Mouse (Mus musculus) stomach, embryonic 16.5 days (tissue): ENCODE results near the gene Serpina3i. TPM values are rescaled to one million over a fixed set of nuclear protein-coding genes. Genes with fewer than 3 reads are reported as not detected.

Experiments
- ATAC-seq: fragments of 200-750 bp; cut with Nextera tagmentation; 2 replicates; pipeline ENCODE4 v1.8.0; 2017; ENCODE audit warnings: moderate number of reproducible peaks, moderate TSS enrichment; ENCODE audit not compliant: insufficient read depth, low FRiP score
- H3K27ac ChIP-seq: fragments of 300-500 bp; sonication (generic); 2 replicates; pipeline ENCODE4 v1.5.1; 2014; ENCODE audit warnings: low read length
- H3K27me3 ChIP-seq: fragments of 300-500 bp; sonication (generic); 2 replicates; pipeline ENCODE4 v1.6.1; 2014; ENCODE audit warnings: low read length, control low read depth, mixed read lengths; ENCODE audit not compliant: control insufficient read depth, insufficient read depth
- H3K36me3 ChIP-seq: fragments of 300-500 bp; sonication (generic); 2 replicates; pipeline ENCODE4 v1.6.1; 2014; ENCODE audit warnings: low read length; ENCODE audit not compliant: control insufficient read depth, insufficient read depth
- H3K4me1 ChIP-seq: fragments of 300-500 bp; sonication (generic); 2 replicates; pipeline ENCODE4 v1.6.1; 2014; ENCODE audit warnings: low read length, control low read depth, mixed read lengths; ENCODE audit not compliant: control insufficient read depth, insufficient read depth
- H3K4me2 ChIP-seq: fragments of 300-500 bp; sonication (generic); 2 replicates; pipeline ENCODE4 v1.6.1; 2014; ENCODE audit warnings: low read depth, low read length, mixed read lengths
- H3K4me3 ChIP-seq: fragments of 300-500 bp; sonication (generic); replicated peaks from 2 replicates; pipeline ENCODE4 v1.5.1; 2014; ENCODE audit warnings: mild to moderate bottlenecking, low read length
- H3K9ac ChIP-seq: fragments of 300-500 bp; sonication (generic); 2 replicates; pipeline ENCODE4 v1.6.1; 2014; ENCODE audit warnings: low read length
- H3K9me3 ChIP-seq: fragments of 300-500 bp; sonication (generic); replicated peaks from 2 replicates; pipeline ENCODE4 v1.6.1; 2016; ENCODE audit warnings: low read length, control low read depth; ENCODE audit not compliant: control insufficient read depth
- WGBS: fragments of 180-500 bp; shearing (Covaris S2); extraction: QIAGEN DNeasy Blood & Tissue Kit; methylation state at CpG from one replicate; pipeline ENCODE4 v1.1.7; 2014; 5-methylcytosine and 5-hydroxymethylcytosine counted together
- polyA plus RNA-seq: library from polyadenylated mRNA; unstranded; fragments of >200 nt; fragmentation: Nextera tagmentation; extraction: Ambion mirVana; gene quantifications from 2 replicates; pipeline ENCODE4 v1.2.1, GENCODE M21; 2015

The Serpina3i gene
- polyA plus RNA-seq = 0.13 TPM in 1 of 2 replicates, not detected in the other

DNA sequence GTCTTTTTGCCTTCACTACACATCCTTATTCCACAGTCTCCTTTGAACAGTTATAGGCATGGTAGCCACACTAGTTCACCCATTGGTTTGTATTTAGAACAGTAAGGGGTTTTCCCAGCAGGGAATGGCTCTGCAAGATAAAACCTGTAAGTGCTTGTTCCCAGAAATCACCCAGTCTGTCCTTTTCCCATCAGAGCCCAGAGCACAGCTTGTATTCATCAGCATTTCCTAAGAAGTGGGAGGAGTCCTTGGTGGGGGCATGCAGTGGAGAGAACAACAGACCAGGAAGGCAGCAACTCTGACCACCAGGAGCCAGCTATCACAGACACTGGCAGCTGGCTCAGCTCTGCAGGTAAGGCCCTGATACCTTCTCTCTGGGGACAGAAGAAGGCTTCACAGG lies at the start of gene Serpina3i:
Gene Serpina3i, plus strand, starts transcription at position 260 of the 400 bp plus-strand sequence.
- Histone ChIP-seq H3K9me3 (no peaks in the 10 kb centered on the region), H3K9ac (no peak within 1 kb of the TSS), H3K4me3 (no peak within 1 kb of the TSS), H3K27ac (no peak within 1 kb of the TSS), H3K4me2 (no peak within 1 kb of the TSS), H3K4me1 (no peaks in the 10 kb centered on the region), H3K36me3 (no peaks in the 10 kb centered on the region), H3K27me3 (no peaks in the 10 kb centered on the region)
- no peak for ATAC-seq

DNA sequence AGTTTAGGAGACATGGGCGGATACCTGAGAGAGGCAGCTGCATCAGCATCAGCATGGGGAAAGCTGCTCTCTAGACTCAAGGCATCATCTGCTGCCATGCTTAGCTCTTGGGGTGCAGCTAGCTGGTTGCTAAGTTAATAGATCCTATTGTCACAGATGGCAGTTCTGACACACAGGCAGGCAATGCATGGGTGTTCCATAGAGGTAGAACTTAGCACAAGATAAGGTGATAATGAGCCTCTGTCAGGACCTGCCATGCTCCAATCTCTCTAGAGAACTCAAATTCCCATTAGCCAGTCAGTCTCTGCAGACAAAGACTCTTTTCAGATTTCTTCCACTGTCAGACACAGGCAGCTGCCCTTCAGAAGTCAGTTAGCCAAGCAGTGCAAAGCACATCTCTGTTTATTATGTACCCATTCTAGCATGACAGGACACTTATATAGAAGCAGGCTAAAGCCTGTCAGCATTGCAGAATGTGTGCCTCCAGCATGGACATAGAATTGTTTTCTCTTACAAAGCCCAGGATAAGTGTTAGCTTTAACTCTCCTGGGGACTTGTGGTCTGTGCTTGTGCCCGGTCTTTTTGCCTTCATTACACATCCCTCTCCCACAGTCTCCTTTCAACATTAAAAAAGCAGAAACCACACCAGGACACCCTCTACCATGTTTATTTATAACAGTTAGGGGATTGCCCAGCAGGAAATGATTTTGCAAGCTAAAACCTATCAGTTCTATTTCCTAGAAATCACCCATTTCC lies 49.1 kb upstream of the Serpina3i start:
- H3K9ac ChIP-seq = no peak overlapping the region
- no peaks in the 10 kb centered on the region for H3K36me3 ChIP-seq
- no peak overlapping the region for H3K4me3 ChIP-seq
- H3K27me3 ChIP-seq = no peaks in the 10 kb centered on the region
- no peaks in the 10 kb centered on the region for H3K9me3 ChIP-seq
- no peak overlapping the region for H3K27ac ChIP-seq
- no peak overlapping the region for H3K4me2 ChIP-seq
- no peaks in the 10 kb centered on the region for H3K4me1 ChIP-seq
- ATAC-seq = no peak
- 64% methylated on average over 2 of the region's 2 CpGs for WGBS

DNA sequence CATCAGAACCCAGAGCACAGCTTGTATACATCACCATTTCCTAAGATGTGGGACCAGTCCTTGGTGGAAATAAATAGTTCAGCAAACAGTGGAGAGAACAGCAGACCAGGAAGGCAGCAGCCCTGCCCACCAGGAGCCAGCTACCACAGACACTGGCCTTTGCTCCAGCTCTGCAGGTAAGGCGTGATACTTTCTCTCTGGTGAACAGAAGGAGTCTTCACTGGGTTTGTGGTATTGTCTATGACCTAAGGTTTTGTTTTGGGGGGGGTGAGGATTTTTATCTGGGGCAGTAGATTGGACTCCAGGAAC lies 48.5 kb upstream of the Serpina3i start, which contains the start of gene Serpina3f:
Gene Serpina3f, plus strand, starts transcription at position 100 of the 309 bp plus-strand sequence.
- Histone ChIP-seq H3K27me3 (no peaks in the 10 kb centered on the region), H3K36me3 (no peaks in the 10 kb centered on the region), H3K4me1 (no peaks in the 10 kb centered on the region), H3K9me3 (no peaks in the 10 kb centered on the region), H3K27ac (no peak within 1 kb of the TSS), H3K4me3 (no peak within 1 kb of the TSS), H3K4me2 (no peak within 1 kb of the TSS), H3K9ac (no peak within 1 kb of the TSS)
- ATAC-seq = no peak
- 71% methylated on average over 1 of the region's 1 CpGs for WGBS

DNA sequence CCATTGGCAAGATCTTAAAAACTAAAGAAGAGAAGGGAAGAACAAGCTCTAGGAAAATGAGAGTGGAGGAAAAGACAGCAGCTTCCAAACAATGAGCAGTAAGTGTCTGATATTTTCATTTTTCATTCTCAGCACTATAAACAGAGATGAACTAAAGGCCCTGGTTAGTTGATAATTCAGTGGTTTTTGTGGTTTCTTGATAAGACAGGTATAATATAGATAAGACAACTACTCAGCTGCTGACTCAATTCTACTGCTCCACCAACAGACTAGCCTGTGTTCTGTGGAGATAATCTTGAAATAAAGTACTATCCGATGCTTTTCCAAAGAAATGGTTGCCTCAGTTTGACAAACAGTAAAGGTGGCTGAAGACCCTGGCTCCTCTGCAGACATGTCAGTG lies 47.7 kb upstream of the Serpina3i start:
- Histone ChIP-seq H3K4me3 (no peak overlapping the region), H3K9ac (no peak overlapping the region), H3K4me2 (no peak overlapping the region), H3K36me3 (no peaks in the 10 kb centered on the region), H3K27ac (no peak overlapping the region), H3K4me1 (no peaks in the 10 kb centered on the region), H3K9me3 (no peaks in the 10 kb centered on the region), H3K27me3 (no peaks in the 10 kb centered on the region)
- 80% methylated on average over 1 of the region's 1 CpGs for WGBS
- ATAC-seq = no peak

DNA sequence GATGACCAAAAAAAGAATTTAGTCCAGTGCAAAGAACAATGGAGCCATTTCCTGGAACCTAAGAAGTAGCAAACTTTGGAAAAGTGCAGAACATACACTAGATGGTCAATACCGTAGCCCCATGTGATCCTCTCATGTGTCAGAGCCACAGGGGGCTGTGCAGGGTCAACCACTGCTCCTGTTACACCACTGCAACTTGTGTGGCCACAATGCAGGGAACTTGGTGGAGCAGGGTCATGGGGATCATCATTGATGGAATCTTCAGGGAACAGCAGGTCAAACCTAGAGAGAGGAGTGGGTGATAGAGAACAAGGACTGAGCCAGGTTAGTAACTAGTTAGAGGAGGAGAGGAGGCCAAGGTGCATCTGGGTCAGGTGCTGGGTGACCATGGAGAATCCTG lies 41.3 kb upstream of the Serpina3i start:
- Histone ChIP-seq H3K36me3 (no peaks in the 10 kb centered on the region), H3K4me1 (no peaks in the 10 kb centered on the region), H3K4me3 (no peak overlapping the region), H3K9ac (no peak overlapping the region), H3K27me3 (no peaks in the 10 kb centered on the region), H3K4me2 (no peak overlapping the region), H3K27ac (no peak overlapping the region), H3K9me3 (no peaks in the 10 kb centered on the region)
- WGBS = 81% methylated on average over 1 of the region's 1 CpGs
- no peak for ATAC-seq

DNA sequence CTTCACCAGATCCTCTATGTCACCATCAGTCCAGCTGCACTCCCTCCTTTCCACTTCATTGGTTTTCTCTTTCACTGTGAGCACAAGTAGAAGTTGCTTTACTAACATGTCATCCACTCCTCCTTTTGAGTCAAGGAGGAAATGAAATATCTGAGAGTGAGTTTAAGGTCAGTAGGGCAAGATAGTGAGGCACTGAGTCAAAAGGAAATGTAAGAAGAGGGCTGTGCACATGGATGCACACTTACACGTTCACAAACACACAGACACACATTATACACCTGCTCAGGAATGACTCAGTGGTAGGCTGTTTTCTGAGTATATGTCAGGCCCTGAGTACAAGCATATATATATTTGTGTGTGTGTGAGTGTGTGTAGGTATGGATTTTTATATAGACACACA lies 39.2 kb upstream of the Serpina3i start:
- H3K27ac ChIP-seq = no peak overlapping the region
- ATAC-seq = no peak

DNA sequence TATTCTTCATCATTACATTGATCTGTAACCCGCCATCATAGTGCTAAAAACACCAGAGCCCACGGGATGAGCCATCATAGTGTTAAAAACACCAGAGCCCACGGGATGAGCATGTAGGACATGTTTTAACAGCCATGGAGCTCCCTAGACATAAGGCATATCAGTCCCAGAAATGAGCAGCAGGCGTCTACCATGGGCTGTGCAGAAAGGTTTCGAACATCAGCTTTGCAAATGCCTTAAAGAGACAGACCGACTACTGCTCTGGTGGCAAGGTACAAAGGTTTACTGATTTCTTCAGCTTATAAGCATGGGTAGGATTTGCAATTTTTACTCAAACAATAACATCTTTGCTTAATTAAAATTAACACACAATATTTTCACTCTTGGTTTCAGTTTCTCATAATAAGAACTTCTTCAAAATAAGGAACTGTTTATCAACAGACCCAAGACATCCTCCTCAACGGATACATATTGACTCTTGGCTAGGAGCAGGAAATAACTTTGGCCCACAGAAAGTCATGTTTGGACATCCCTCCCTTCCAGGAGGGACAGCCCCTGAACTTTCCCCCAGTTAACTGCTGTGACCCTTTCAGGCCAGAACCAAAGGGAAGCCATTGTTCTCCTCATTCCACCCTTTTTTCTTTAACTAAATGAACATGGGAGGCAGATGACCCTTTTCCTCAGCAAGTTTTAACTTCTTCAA lies 38.2 kb upstream of the Serpina3i start:
- no peak overlapping the region for H3K4me3 ChIP-seq
- H3K4me2 ChIP-seq = no peak overlapping the region
- no peaks in the 10 kb centered on the region for H3K27me3 ChIP-seq
- H3K27ac ChIP-seq = no peak overlapping the region
- ATAC-seq = no peak
- no peaks in the 10 kb centered on the region for H3K9me3 ChIP-seq
- 60% methylated on average over 7 of the region's 7 CpGs for WGBS
- H3K36me3 ChIP-seq = no peaks in the 10 kb centered on the region
- no peak overlapping the region for H3K9ac ChIP-seq
- no peaks in the 10 kb centered on the region for H3K4me1 ChIP-seq

More for the DNA sequence above, 39.2 kb upstream of the Serpina3i start:
- no peaks in the 10 kb centered on the region for H3K27me3 ChIP-seq
- 56% methylated on average over 1 of the region's 1 CpGs for WGBS
- H3K9ac ChIP-seq = no peak overlapping the region
- no peak overlapping the region for H3K4me2 ChIP-seq
- H3K36me3 ChIP-seq = no peaks in the 10 kb centered on the region
- H3K9me3 ChIP-seq = no peaks in the 10 kb centered on the region
- no peaks in the 10 kb centered on the region for H3K4me1 ChIP-seq
- H3K4me3 ChIP-seq = no peak overlapping the region

DNA sequence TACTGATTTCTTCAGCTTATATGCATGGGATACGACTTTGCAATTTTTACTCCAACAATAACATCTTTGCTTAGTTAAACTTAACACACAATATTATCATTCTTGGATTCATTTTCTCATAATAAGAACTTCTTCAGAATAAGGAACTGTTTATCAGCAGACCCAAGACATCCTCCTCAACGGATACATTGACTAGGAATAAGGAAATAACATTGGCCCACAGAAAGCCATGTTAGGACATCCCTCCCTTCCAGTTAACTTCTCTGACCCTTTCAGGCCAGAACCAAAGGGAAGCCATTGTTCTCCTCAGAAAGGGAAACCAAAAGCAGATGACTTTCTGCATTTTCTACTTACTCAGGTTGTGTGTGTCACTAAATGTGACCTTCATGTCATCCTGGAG lies 32.2 kb upstream of the Serpina3i start:
- H3K27ac ChIP-seq = no peak overlapping the region
- no peak overlapping the region for H3K9ac ChIP-seq
- no peaks in the 10 kb centered on the region for H3K27me3 ChIP-seq
- H3K36me3 ChIP-seq = no peaks in the 10 kb centered on the region
- no peaks in the 10 kb centered on the region for H3K4me1 ChIP-seq
- H3K4me2 ChIP-seq = no peak overlapping the region
- 64% methylated on average over 2 of the region's 2 CpGs for WGBS
- no peaks in the 10 kb centered on the region for H3K9me3 ChIP-seq
- H3K4me3 ChIP-seq = no peak overlapping the region
- no peak for ATAC-seq

DNA sequence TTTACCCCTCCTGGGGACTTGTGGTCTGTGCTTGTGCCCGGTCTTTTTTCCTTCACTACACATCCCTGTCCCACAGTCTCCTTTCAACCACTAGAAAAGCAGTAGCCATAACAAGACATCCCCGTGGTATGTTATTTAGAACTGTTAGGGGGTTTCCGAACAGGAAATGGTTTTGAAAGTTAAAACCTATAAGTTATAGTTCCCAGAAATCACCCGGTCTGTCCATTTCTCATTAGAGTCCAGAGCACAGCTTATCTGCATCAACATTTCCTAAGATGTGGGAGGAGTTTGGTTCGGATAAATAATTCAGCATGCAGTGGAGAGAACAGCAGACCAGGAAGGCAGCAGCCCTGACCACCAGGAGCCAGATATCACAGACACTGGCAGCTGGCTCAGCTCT lies 27.0 kb upstream of the Serpina3i start, which contains the start of gene Serpina3g:
Gene Serpina3g, plus strand, starts transcription at position 331 of the 400 bp plus-strand sequence.
- 35% methylated on average over 5 of the region's 5 CpGs for WGBS
- no peak within 1 kb of the TSS for H3K9ac ChIP-seq
- no peak within 1 kb of the TSS for H3K27ac ChIP-seq
- no peak within 1 kb of the TSS for H3K4me2 ChIP-seq
- no peaks in the 10 kb centered on the region for H3K27me3 ChIP-seq
- H3K4me3 ChIP-seq = no peak within 1 kb of the TSS
- H3K4me1 ChIP-seq = no peaks in the 10 kb centered on the region
- H3K36me3 ChIP-seq = no peaks in the 10 kb centered on the region
- ATAC-seq = no peak
- H3K9me3 ChIP-seq = no peaks in the 10 kb centered on the region
